Mouse (Mus musculus) layer of hippocampus, postnatal 25 days (tissue): ENCODE results near the gene Exph5. TPM values are rescaled to one million over a fixed set of nuclear protein-coding genes. Genes with fewer than 3 reads are reported as not detected.

Source experiments
- DNase-seq, 2 experiments: peaks; one replicate each; pipeline ENCODE4 v3.0.0; 2022; ENCODE audit warnings: mixed read lengths in 2 of 2, low spot score in 1 of 2; ENCODE audit errors: extremely low spot score in 1 of 2
- microRNA-seq, 2 experiments: library from miRNA; unstranded; fragments of <30 nt; microRNA quantifications; one replicate each; pipeline ENCODE4 v1.2.0; 2021
- total RNA-seq, 2 experiments: library from RNA; stranded (reverse); gene quantifications; 2 replicates each; pipeline ENCODE4 v1.2.3; 2021

Gene Exph5
- total RNA-seq, 2 experiments from 2014 or later: 3.3 to 3.8 TPM

DNA sequence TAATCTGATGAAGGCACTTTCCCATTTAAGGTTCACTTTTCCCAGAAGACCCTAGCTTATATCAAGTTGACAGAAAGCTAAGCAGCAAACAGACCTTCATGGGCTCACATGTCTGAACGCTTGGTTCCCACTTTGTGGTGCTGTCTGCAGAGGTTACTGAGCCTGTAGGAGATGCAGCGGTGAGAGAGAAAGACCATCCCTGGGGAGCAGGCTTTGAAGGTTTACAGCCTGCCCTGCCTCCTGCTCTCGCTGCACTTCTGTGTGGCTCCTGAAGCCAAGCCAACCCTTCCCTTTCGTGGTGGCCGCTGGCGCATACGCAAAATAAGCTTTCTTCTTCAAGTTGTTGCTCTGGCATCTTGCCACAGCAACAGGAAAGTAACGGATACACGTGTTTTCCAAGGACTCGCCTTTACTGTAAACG is 100.8 kb downstream of the Exph5 start, which contains the start of gene 4930550C14Rik:
4930550C14Rik (plus strand) TSS at position 35 of the 421 bp plus-strand sequence.
- no peak for DNase-seq

DNA sequence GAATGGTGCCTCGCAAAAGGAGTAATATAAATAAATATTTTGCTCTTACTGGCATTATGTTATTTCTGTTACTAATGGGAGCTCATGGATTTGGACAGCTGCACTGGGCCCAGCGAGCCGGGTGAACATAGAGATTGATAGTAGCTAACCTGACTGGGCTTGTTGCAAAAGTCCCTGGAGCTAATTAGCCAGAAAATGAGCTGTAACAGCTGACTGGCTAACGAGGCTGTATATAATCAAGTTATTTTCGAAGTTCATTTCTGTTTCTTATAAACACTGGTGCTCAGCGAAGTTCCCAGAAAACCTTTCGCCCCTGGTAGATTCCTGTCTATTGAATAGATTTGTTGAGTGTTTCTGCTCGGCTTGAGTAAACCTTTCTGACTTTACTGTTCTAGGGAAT is 101.5 kb downstream of the Exph5 start:
- DNase-seq: no peak

DNA sequence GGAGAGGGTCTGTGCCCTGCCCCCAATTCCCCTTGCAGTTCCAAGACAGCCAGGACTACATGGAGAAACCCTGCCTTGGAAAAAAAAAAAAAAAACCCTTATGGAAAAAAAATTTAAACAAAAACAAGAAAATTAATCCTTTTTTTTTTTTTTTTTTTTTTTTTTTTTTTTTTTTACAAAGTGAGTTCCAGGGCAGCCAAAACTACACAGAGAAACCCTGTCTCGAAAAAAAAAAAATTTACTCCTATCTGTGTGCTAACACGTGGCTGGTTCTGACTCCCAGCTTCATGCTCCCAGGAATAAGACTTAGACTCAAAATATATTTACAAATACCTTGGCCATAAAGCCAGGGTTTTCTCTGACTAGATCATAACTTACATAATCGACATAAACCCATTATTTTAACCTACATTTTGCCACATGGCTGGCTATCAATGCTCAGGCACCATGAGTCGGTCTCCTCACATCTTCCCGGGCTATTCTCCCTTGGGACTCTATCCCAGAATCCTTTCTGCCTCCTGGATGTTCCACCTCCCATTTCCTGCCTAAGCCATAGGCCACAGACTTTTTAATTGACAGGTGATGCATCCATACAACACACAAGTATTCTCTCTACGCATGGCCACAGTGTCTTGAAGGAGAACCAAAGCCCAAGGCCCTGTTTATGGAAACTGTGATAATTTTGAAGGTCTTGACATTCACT is 102.7 kb downstream of the Exph5 start:
- no peak for DNase-seq

DNA sequence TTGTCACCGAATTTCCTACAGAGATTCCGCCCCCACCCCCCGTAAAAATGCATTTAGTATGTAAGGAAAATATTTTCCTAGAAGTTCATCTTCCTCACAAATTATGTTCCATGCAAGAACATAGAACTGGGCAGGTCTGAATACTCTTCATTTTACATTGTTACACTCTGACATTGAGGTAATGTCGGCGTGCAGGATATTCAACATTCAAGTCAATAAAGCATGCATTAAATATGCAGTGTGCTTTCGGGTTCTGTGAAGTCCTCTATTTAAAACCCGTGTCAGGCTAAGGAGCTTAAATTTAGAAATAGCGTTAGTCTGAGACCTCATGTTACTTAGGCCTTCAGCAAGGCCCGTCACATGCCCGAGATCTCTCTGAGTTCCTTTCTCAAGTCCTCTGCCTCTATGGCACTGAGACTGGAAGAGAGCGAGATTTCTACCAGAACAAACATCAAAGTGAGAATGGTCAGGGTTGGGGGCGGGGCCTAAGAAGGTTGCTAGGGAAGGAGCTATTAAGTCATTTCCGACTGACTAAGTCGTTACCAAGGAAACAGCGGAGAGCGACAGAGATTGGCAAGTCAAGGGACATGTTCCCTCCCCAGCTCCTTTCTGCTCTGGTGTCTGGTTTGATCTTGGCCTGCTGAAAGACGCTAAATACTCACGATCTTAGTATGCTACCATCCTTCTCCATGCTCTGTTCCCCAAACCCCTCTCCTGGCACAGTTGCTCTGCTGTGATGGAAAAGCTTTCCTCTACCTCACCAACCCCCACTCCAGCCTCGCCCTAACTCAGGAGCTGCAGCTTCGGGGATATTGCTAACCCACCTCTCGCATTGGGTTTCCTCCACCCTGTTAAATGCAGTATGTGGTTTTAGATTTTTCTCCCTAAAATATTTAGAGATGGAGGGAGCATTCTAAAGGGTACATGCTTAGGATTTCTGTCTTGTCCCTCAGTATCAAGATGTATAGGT is 103.6 kb downstream of the Exph5 start:
- DNase-seq: peak; percentile 23 to 55

DNA sequence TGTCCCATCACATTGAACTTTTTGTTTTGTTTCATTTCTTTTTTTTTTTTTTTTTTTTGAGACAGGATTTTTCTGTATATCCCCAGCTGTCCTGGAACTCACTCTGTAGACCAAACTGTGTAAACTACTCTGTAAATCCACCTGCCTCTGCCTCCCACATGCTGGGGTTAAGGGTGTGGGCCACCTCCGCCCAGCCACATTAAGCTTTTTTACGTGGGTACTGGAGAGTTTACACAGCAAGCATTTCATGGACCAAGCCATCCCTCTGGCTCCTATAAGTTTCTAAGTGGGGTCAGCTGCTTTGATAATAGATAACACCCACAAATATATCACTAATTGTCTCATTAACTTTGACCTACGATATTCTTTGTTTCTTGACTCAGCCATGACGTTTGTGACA is 107.1 kb downstream of the Exph5 start:
- no peak for DNase-seq

DNA sequence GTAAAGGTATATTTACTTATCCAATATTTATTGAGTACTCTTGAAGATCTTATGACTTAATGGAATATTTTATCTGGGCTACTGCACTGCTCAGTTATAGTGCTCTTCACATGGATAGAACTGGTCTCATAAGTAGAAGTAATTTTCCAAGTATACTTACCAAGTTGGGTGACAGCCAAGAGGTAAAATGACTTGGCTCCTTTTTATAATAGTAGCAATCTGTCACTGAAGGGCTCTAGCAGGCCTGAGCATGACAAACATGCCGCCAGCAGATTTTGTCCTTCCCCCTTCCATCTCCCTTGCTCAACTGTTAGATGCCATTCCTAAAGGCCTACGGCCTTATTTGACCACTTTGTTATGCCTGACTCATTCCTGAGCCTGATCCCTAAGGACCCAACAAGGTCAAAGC is 107.5 kb downstream of the Exph5 start:
- no peak for DNase-seq

DNA sequence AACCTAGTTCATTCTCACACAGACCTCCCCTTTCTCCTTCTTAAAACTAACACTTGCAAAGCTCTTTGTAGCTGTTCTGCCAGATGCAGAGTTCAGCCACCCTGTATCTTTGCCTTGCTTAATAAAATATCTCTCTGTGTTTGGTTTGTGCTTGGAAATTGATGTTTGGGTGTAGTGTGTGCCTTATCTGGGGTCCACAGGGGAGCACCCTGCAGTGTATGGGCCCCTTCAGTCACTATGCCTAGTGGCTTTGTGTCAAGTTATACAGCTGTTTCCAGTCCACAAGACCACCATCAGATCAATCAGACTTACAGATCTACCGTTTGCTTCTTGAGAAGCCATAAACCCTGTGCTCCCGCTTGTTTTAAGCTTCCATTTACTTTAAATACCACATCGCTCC is 108.0 kb downstream of the Exph5 start:
- DNase-seq: no peak

DNA sequence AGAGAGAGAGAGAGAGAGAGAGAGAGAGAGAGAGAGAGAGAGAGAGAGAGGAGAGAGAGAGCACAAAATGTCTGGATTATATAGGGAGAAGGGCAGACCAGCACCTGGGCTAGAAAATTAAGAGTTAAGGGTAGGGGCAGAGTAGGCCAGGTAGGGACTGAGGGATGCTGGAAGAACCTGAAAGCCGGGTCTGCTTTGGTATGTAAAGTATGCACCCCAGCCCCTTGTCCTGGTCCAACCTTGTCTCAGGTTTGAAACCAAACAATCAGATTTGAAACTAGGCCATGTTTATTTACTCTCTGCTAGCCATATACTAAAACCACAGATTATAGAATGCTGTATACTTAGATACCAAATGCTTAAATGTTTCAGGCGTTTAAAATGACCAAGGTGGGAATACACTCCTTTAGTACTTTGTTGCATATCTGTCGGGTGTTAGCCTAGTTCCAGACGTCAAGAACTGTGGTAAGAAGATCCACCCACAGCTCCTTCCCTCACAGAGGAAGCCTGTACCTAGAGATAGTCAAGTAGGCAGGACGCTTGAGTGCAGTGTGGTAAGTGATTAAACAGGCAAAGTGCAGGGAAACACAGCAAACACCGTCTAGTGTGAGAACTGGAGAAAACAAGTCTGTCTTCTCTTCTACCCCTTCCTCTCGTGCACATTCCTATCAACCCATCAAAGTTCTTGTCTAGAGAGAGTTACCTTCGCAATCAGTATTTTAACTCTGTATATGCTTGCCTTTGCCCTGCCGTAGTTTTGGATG is 120.8 kb downstream of the Exph5 start:
- no peak for DNase-seq

DNA sequence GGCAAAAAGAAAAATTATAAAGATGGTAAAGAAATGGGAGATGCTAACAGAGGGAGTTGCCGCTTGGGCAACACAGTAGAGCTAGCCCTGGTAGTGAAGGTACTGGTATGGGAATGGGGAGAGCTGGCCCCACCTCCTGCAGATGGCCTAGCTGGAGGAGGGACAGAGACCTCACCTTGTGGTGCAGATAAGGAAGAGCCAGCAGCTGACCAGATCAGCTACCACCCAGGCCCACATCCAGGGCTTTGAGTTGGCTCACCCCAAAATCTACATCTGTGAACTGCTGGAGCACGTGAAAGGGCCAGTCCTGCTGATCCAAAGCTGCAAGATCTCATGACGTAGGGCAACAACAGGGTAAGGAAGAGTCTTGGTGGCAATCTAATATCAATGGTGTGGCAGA is 125.3 kb downstream of the Exph5 start:
- no peak for DNase-seq

Small RNA genes lying within 50 kb of the gene (microRNA-seq; reads per million reads assigned to microRNA genes)
- 0 reads per million in 2 experiments for gene Mir130c

Other genes starting within 250 kb of the Exph5 start
- 10 to 100 TPM; 19.3 to 20.0 TPM for gene Ddx10, start 53.6 kb upstream of the Exph5 start, total RNA-seq
- gene Kdelc2, start 82.4 kb downstream of the Exph5 start, total RNA-seq: 1 to 10 TPM; 4.5 to 5.2 TPM
- under 1 TPM; 0.27 to 0.38 TPM for gene 4930550C14Rik, start 100.7 kb downstream of the Exph5 start, total RNA-seq
- gene Atm, start 235.1 kb downstream of the Exph5 start, total RNA-seq: 10 to 100 TPM; 18.3 to 21.0 TPM
- 10 to 100 TPM; 15.6 to 17.5 TPM for gene Npat, start 235.4 kb downstream of the Exph5 start, total RNA-seq